Mouse (Mus musculus) layer of hippocampus, postnatal 14 days (tissue): ENCODE results near the gene Ccdc84. TPM values are rescaled to one million over a fixed set of nuclear protein-coding genes. Genes with fewer than 3 reads are reported as not detected.
"Not testable (repeated sequence)": the region's sequence is repeated elsewhere in the genome, so short reads cannot be mapped to it uniquely, and the experiment has no call there.

Source experiments
- DNase-seq, 2 experiments: peaks; one replicate each; pipeline ENCODE4 v3.0.0; 2021 to 2022; ENCODE audit warnings: low spot score in 2 of 2, mixed read lengths in 1 of 2
- long read RNA-seq, 2 experiments: library from polyadenylated mRNA; stranded (forward); transcript quantifications; one replicate each; pipeline ENCODE4 v2.0.0; 2021
- total RNA-seq, 2 experiments: library from RNA; stranded (reverse); gene quantifications; 2 replicates each; pipeline ENCODE4 v1.2.3; 2021

Gene Ccdc84
- 10 to 100 TPM; 19.6 to 24.1 TPM for total RNA-seq
- long read RNA-seq, experiment 1, partial matches to known transcripts, result 0 of 10 reads
- long read RNA-seq, experiment 1, other reads (novel, unspliced or antisense), result 8 of 10 reads
- long read RNA-seq, experiment 2, partial matches to known transcripts, result 0 of 12 reads
- long read RNA-seq, experiment 2, other reads (novel, unspliced or antisense), result 11 of 12 reads

DNA sequence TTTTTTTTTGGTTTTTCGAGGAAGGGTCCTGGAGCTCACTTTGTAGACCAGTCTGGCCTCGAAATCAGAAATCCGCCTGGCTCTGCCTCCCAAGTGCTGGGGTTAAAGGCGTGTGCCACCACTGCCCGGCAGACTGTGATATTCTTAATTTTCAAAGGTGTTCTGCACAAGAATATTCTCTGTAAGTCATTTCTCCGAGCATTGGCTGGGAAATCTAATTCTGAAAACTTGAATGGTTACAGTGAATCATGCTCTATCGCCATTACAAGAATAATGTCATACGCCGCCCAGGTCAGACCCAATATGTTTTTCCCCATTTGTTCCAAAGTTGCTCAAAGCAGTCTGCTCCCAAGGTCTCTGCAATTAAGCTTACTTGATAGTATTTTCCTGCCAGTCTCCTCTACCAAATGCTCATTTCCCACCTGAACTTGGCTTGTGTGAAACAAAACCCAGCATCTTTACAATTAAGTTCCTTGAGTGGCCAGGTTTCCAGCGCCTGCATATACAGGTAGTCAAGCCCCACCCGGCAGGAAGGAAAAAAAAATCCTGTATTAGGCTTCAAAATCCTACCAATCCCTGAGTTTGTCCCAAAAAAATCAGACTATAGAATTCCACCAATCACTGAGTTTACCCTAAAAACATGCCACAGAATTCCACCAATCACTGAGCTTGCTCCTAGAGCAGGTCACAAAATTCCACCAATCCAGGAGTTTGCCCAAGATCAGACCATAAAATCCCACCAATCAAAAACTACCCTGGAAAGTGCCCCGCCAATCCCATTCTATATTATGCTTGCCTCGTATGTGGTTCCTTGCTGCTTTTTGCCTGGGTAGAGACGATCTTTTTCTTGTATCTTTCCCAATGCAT, at the start of gene Ccdc84:
TSS of gene Ccdc84 (minus strand) at position 51 of the 867 bp plus-strand sequence.
- DNase-seq, result no peak

DNA sequence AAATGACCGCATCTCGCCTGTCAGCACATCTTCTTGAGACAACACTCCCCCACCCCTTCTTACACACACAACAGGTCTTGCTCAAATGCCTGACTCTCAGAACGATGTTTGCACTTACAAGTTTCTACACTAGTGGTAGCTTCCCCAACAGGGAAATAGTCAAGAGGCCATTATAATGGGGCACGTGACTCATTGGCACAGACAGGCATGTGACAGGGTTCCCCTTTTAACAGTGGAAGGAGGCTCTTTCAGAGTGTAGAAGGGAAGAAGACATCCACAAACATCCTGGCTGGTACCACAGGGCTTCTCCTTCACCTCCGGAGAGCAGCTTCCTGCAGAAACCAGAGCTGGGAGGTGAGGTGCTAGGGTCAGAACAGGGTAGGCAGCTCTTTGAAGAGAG, 43.6 kb upstream of the Ccdc84 start:
- DNase-seq, result no peak

DNA sequence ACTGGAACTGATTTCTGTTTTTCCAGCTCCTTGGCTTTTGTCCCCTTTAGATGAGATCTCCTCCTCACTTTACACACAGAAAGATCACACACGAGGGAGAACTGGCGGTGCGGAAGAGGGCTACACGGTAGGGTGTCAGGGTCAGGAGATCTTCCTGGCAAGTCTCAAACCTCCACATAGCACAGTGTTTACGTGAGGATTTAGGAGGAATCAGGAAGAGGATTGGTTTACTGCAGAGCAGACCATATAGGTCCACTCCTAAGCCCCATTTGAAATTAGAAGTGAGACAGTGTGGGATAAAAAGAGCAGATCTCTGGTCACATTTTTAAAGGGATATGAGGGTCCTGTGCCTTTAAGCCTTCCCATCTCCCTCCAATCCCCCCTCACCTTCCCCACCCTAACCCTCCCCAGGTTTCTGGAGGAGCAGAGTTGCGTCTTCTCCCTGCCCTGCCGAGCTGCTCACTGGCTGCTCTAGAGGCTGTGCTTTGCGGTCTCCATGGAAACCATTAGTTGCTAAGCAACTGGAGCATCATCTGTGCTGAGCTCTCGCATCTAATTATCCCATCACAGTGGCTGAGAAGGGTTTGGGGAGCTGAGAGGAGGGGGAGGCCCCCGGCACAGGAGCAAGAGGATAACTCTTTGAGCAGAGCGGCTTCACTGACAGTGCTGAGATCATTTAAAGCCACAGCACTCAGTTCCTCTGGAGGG, 38.8 kb upstream of the Ccdc84 start:
- DNase-seq, result peak; percentile 77 to 96

DNA sequence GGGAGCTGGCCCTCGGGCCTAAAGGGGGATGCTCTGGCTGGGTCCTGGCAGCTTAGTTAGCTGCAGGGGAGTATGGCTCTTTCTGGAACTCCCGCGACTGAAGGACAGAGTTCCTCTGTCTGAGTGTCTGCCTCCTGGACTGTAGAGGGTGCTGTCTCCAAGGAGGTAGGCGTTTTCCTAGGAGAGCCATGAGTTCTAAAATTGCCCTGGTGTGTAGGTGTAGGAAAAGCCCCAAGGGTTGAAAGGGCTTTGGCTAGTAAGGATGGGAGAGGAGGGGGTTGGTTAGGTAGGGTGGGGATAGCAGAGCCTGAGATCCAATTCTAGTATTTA, 36.5 kb upstream of the Ccdc84 start, which contains the start of gene Upk2:
TSS of gene Upk2 (minus strand) at position 86 of the 330 bp plus-strand sequence.
- DNase-seq, result no peak

DNA sequence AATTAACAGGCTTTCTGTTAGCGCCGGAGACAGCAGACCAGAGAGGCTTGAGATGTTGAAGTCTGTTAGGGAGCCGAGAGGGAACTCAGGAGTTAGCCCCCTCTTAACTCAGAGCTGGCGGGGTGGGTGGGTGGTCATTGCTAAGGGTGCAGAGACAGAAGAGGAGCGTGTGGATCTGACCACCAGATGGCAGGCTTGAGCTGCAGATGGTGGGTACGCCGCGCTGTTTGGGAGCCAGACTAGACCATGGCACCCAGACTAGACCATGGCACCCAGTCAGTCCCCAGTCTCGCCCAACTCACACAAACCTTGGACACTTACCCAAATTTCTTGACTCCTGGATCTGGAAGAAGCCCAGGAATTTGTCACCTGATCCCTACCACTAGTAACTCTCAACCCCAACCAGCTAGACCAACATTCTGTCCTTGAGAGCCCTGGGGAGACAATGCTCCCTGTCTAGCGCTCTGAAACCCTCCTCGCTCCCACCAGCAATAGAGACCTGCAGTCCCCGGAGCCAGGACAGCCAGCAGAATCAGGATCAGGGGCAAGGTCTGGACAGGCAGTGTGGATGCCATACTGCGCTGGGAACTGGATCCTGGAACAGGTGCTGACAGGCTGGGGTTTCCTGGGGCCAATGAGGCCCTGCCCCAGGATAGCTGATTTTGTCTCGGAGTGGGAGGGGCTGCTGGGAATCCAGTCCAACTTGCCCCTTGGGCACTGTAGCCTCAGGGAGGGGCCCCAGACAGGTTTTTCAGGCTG, 35.9 kb upstream of the Ccdc84 start:
- peak; percentile 89 to 90 for DNase-seq

DNA sequence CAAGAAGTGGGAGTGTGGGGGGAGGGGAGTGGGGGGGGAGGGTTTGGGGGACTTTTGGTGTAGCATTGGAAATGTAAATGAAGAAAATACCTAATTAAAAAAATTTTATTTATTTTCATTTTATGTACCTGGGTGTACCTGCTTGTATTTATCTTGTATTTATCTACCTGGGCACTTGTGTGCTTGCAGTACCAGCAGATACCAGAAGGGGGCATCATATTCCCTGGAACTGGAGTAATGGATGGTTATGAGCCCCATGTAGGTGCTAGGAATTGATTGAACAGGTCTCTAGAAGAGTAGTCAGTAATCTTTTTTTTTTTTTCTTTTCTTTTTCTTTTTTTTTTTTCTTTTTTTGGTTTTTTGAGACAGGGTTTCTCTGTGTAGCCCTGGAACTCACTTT, 32.0 kb upstream of the Ccdc84 start:
- DNase-seq, result no peak

DNA sequence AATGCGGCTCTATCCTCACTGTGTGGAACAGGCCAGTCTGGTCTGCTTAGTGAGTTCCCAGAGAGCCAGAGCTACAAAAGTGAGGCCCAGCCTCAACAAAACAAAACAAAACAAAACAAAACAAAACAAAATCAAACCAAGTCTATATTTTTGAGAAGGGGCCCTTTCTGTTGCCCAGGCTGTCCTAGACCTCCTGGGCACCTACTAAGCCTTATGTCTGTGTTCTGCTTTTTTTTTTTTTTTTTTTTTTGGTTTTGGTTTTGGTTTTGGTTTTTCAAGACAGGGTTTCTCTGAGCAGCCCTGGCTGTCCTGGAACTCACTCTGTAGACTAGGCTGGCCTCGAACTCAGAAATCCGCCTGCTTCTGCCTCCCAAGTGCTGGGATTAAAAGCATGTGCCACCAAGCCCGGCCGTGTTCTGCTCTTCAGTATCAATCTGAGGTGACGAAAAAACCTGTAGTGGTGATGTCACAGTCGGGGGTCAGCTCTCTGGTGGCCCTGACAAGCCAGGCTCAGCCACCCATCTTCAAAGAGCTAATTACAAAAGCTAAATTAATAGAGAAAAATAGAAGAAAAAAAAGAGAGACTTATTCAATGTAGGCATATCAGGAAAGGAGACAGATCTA, 26.1 kb upstream of the Ccdc84 start:
- not testable (repeated sequence) for DNase-seq

DNA sequence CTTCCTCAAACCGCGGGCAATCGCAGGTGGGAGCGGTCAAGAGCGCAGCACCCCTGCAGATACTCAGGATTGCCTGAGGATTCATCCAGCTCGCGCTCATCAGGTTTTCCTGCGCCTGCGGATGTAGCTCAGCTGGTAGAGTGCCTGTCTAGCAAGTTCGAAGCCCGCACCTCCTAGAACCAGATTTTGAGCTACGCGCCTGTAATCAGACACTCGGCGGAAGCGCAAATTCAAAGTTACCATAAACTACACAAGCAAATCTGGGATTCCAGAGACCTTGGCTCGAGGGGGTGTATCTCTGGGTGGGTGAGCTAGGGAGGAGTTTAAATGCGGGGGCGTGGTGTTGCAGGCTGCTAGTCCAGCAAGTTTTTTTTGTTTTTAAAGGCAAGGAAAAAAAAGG, 22.6 kb upstream of the Ccdc84 start, which contains the start of gene Foxr1:
TSS of gene Foxr1 (minus strand) at position 176 of the 400 bp plus-strand sequence.
- no peak for DNase-seq

DNA sequence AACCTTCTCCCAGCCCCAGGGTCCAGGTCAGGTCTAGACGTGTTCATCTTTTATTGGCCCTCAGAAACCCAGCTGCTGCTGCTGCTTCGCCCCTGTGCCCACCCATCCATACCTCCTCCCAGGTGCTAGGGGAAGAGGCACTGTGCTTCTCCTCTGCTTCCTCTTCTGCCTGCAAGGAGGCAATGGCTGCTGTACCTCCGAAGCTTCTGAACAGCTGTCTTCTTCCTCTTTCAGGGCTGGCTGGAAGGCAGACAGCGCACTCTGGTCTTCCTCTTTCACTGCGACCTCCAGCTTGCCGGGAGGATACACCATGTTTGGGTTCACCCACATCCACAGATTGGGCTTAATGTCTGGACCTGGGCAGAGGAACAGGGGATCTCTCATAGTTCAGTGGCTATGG, 17.4 kb upstream of the Ccdc84 start:
- DNase-seq, result no peak

DNA sequence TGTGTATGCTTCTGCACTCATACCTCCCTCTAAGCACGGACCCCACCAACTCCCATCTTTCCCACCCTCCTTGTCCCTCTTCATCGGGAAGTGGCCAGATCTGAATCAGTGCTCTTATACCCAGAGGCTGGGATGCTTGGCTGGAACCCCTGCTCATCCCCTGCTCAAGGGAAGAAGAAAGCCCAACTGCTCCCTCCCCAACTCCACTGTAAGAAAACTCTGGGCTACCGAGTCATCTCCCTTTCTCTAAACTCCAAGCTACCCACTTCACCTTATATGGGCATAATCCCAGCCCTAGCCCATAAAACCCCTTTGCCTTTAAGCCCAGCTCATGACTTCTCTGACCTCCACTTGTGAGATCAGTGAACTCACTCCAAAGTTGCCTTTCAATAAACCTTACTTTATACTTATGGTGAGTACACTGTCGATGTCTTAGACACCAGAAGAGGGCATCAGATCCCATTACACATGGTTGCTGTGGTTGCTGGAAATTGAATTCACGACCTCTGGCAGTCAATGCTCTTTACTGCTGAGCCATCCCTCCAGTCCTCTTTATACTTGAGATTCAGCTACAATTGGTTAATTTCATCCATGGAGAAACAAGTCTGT, 14.3 kb upstream of the Ccdc84 start:
- DNase-seq, result no peak

DNA sequence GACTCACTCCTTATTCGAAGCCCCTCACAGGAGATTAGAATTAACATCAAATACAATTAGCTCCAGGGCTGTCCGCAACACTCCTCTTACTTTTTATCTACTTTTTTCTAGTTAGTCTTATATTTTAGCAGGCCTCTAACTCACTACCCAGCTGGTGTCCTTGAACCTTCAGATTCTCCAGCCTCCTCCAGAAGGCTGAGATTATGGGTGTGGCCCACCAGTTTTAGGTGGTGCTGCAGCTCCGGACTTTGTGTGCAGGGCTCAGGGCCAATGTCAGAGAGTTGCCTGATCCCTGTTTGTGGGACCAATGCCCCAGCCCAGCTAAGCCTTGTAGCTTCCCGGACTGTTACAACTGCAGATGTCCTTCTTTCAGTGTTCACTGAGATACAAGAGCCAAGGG, 5.2 kb upstream of the Ccdc84 start:
- DNase-seq, result no peak

DNA sequence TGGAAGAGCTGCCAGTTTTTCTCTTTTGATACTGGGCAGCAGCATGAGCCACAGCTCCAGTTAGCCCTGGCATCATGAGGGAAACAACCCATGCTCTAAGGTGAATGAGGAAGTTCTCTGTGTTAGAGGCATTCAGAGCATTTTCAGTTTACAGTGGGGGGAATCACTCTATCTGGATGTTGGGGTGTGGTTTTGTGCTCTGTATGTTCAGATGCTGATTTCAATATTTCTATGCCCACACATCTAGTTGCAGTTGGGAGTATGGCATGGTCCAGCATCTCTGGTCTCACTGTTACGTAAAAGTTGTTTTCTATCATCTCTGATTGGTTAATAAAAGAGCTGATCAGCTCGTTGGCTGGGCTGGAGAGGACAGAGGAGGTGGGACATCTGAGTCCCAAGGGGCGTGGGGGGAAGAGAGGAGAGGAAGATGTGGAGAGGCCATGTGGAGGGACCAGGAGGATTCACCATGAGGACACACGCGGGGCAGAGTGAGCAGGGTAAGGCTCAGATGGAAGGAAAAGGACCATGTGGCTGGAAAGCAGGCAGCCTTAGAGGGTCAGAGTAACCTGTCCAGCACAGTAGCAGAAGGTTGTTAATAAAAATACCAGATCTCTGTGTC, 2.0 kb upstream of the Ccdc84 start:
- no peak for DNase-seq

DNA sequence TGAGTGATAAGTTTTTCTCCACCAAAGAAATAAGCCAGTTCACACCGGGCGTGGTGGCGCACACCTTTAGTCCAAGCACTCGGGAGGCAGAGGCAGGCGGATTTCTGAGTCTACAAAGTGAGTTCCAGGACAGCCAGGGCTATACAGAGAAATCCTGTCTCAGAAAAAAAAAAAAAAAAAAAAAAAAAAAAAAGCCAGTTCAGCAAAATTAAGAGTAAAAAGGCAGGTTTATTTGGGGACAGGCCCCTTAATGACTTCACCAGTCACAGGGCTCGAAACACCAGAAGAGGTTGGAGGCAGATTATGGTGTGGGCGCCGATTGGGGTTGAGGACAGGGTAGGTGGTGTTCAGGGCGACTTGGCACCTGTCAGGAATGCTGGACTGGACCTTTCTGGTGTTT, 1.4 kb upstream of the Ccdc84 start:
- not testable (repeated sequence) for DNase-seq

DNA sequence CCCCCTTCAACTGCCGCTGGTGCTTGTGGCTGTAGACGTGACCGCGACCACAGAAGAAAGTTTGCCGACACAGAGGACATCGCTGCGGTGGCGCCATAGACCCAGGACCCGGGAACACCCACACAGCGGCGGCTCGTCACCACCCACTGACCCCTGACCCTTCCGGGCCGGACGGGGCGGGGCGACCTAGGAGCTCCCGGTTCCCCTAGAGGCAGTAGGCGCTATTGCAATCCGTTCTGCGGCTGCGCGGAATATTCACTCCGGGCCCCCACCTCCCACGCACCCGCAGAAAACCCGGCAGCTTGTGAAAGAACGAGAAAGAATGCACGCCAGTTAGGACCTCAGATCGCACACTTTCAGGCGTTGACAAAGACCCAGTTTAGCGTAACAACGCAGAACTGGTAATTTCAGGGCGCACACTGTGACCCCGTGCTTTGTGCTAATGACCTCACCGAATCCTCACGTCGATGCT, 441 bp downstream of the Ccdc84 start:
- DNase-seq, result peak; percentile 95 to 96

DNA sequence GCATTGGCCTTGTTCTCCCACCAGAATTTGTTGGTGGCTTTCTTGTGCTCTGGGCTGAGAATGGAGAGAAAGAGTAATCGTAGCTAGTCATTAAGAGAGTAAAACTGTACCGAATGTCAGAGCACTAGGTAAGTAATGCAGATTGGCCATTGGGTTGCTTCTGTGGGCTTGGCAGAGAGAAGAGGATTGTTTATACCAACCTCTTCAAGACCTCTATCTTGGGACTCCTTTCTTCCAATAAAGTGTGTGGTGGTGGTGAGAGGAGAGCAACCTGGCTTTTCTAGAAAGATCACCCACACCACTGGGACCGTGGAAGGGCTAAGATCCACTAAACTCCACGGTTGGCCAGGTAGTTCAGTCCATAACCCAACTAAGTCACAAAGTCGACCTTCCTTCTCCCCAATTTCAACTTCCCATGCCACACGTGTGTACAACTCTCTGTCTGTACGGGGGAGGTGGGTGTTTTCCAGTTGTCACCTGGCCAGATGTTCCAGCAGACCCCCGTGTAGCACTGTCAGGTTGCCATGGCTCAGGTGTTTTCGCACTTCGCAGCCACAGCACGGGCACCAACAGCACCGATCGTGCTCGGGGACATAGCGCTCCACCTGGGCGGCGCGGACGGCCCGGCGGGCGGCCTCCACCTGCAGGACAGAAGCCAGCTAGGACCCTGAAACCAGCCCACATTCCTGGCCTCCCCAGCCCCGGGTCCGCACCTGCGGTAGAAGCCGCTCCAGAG, 1.0 kb downstream of the Ccdc84 start:
- DNase-seq, result no peak

DNA sequence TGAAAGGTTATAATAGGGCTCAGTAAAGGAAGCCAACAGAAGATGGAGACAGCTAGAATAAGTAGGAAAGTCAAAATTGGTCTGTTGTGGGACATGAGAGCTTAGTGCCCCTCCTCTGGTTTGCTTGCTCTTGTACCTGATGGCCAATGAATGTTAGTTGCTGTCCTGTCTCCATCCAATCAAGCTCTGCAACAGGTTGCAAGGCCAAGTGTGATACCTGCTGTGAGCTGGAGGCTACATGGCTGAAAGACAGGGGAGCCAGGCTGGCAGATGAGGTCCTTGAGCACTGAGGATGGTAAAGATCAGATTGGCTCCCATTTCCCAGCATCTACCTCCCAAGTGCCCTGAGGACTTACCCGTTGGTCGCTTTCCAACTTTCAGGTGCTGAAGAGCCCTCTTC, 5.6 kb downstream of the Ccdc84 start:
- no peak for DNase-seq

DNA sequence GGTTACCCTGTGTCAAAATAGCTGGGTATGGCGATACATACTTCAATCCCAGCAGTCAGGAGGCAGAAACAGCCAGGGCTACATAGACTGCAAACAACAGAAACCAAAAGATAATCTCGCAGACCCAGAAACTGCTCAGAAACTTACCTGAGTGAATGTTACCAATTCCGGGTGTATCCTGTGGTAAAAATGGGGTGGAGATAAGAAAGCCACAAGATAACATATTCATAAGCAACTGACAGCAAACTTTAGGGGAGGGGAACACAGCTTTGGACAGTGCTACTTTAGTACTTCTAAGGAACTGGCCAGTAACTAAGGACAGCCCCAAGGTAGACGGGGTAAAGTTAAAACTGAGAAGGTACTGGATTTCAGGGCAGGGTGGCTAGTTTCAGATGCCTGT, 6.1 kb downstream of the Ccdc84 start:
- DNase-seq, result no peak

DNA sequence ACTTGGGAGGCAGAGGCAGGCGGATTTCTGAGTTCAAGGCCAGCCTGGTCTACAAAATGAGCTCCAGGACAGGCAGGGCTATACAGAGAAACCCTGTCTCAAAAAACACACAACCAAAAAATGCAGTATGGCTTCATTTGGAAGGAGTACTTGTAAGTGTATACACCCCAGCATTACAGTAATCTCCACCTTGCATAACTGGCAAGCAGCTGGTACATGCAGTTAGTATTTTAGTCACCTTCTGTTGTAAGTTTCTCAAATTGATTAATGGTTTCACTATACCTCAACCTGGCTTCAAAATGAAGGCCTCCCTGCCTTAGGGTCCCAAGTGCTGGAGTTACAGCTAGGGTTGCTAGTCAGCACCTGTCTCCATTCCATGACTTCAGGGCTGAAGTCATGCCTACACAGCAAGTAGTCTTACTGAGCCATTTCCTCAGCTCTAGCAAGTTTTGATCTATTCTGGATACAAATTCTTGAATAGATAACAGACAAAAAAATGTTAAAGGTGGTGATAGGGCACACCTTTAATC, 6.7 kb downstream of the Ccdc84 start:
- DNase-seq, result no peak
